Comparison of ENCODE assay signal across 25 mouse cellular contexts in genomic region chr1:93740671-93741070, GRCm38 (mm10). TPM values are rescaled to one million over a fixed set of nuclear protein-coding genes. Genes with fewer than 3 reads are reported as not detected.
"Had no signal": no experiment of that assay in that cellular context is flagged by ENCODE, and none has a peak within 500 bp of the region (broad histone marks: within the 10 kb centered on the region; RNA-seq: fewer than 3 reads in every experiment).

No protein-coding gene starts in this region.

- H3K27ac ChIP-seq: heart, embryonic 13.5 days; heart, embryonic 15.5 days; hindbrain, embryonic 10.5 days; hindbrain, embryonic 12.5 days; hindbrain, embryonic 14.5 days; intestine, embryonic 15.5 days; layer of hippocampus, adult 2 months; left cerebral cortex, adult 2 months; limb, embryonic 10.5 days; limb, embryonic 12.5 days had no signal

- H3K27me3 ChIP-seq: heart, embryonic 13.5 days; heart, embryonic 15.5 days; hindbrain, embryonic 12.5 days; intestine, embryonic 15.5 days; limb, embryonic 12.5 days had no signal

- H3K9ac ChIP-seq: heart, embryonic 13.5 days; heart, embryonic 15.5 days; hindbrain, embryonic 12.5 days; hindbrain, embryonic 14.5 days; intestine, embryonic 15.5 days; limb, embryonic 12.5 days had no signal

- H3K4me2 ChIP-seq: heart, embryonic 11.5 days; heart, embryonic 13.5 days; heart, embryonic 15.5 days; hindbrain, embryonic 12.5 days; hindbrain, embryonic 14.5 days; intestine, embryonic 15.5 days; limb, embryonic 12.5 days; liver, embryonic 11.5 days had no signal

- H3K4me1 ChIP-seq: hindbrain, embryonic 10.5 days; hindbrain, embryonic 12.5 days; intestine, embryonic 15.5 days; limb, embryonic 10.5 days; limb, embryonic 12.5 days had no signal

- DNase-seq: gastrocnemius, postnatal 25 days; heart, adult 18-20 months; heart, postnatal 14 days; heart, postnatal 4 days; kidney, adult 18-20 months; kidney, adult 8-10 months; kidney, postnatal 10 days; kidney, postnatal 25 days; kidney, postnatal 4 days; liver had no signal

- H3K4me3 ChIP-seq: heart, embryonic 13.5 days; heart, embryonic 15.5 days; hindbrain, embryonic 10.5 days; hindbrain, embryonic 12.5 days; intestine, embryonic 15.5 days; layer of hippocampus, adult 2 months; left cerebral cortex, adult 2 months; limb, embryonic 10.5 days; limb, embryonic 12.5 days had no signal

- ATAC-seq: hindbrain, embryonic 16.5 days; inflammation-experienced regulatory T-cells, adult 6 months; intestine, embryonic 15.5 days; intestine, postnatal 0 days had no signal

- H3K9me3 ChIP-seq: heart, embryonic 13.5 days; heart, embryonic 15.5 days; hindbrain, embryonic 10.5 days; hindbrain, embryonic 12.5 days; intestine, embryonic 15.5 days; limb, embryonic 10.5 days; limb, embryonic 12.5 days had no signal

- H3K36me3 ChIP-seq: heart, embryonic 15.5 days; intestine, embryonic 15.5 days had no signal

RNA-seq across cellular contexts. Expression of gene Bok, which starts 55.2 kb away (rescaled TPM):
- polyA plus RNA-seq: inflammation-experienced regulatory T-cells, adult 6 months had no signal
